Comparison of ENCODE assay signal across 9 mouse cellular contexts in the genomic region with DNA sequence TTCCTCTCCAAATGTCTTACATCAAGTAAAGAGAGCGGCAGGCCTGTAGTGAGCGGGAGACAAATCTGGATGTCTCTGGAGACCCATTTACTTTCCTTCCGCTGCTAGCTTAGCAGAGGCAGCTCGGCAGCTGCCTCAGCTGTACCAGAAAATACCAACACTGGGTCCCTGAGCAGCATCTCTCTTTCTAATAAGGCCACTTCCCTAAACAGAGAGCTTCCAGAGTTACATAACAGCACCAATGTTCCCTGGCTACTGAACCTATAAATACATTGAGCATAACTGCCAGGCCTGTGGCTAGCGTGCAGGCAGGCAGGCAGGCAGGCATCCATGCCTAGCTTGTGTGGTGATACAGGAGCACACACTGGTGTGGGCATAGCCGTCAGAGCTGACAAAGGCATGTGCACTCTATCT.
A peak's percentile ranks its signal among the peaks of the same experiment; 100 is the strongest.
DNase-seq lines count a peak whose midpoint lies in the region; ATAC-seq lines count a peak whose summit lies in the region.
"Had no signal": no experiment of that assay in that cellular context is flagged by ENCODE, and none has a peak within 500 bp of the region (broad histone marks: within the 10 kb centered on the region; RNA-seq: fewer than 3 reads in every experiment).

No protein-coding gene starts in this region.

- ATAC-seq in forebrain, embryonic 14.5 days = no peak
- ATAC-seq in megakaryocyte, adult 5-6 weeks (ENCODE audit: poor library complexity, severe bottlenecking) = peak; percentile 91

- H3K9me3 ChIP-seq in forebrain, embryonic 14.5 days (replicated peaks; ENCODE audit: control insufficient read depth, low read length) = no peaks in the 10 kb centered on the region
- H3K9me3 ChIP-seq in forebrain, embryonic 10.5 days = no peaks in the 10 kb centered on the region

- no peaks in the 10 kb centered on the region for H3K4me1 ChIP-seq in forebrain, embryonic 14.5 days (ENCODE audit: control insufficient read depth, insufficient read depth, low read length)
- no peaks in the 10 kb centered on the region for H3K4me1 ChIP-seq in forebrain, embryonic 10.5 days

- peak; percentile 30 for DNase-seq in forebrain, embryonic 14.5 days (ENCODE audit: low spot score)
- DNase-seq in forebrain, embryonic 10.5 days (ENCODE audit: extremely low spot score, low spot score) = no peak
- peak; percentile 59 for DNase-seq in layer of hippocampus, adult 11-12 months (ENCODE audit: low spot score)
- DNase-seq in layer of hippocampus, postnatal 10 days (ENCODE audit: low spot score in 2 of 2) = no peak
- DNase-seq in cerebellum, postnatal 10 days = peak; percentile 39 to 47
- no peak for DNase-seq in testis, postnatal 10 days (ENCODE audit: low spot score)
- no peak for DNase-seq in spleen, adult 12 weeks (ENCODE audit: low spot score)

- H3K27ac ChIP-seq in forebrain, embryonic 14.5 days (ENCODE audit: low read depth, low read length) = no peak overlapping the region
- no peak overlapping the region for H3K27ac ChIP-seq in forebrain, embryonic 10.5 days

- 86% methylated on average over 6 of the region's 6 CpGs for WGBS in forebrain, embryonic 14.5 days
- WGBS in forebrain, embryonic 10.5 days = 89% methylated on average over 6 of the region's 6 CpGs

- no peak overlapping the region for H3K9ac ChIP-seq in forebrain, embryonic 14.5 days (ENCODE audit: low read length)

- no peaks in the 10 kb centered on the region for H3K27me3 ChIP-seq in forebrain, embryonic 14.5 days (replicated peaks; ENCODE audit: control insufficient read depth, insufficient read depth, low read length)
- H3K27me3 ChIP-seq in forebrain, embryonic 10.5 days (ENCODE audit: poor library complexity, severe bottlenecking) = peaks cover 16% of the 10 kb centered on the region

- no peak overlapping the region for H3K4me3 ChIP-seq in forebrain, embryonic 14.5 days (ENCODE audit: low read depth, low read length)
- no peak overlapping the region for H3K4me3 ChIP-seq in forebrain, embryonic 10.5 days
- H3K4me3 ChIP-seq: myocyte had no signal

- H3K4me2 ChIP-seq in forebrain, embryonic 14.5 days (ENCODE audit: low read length) = no peak overlapping the region

- H3K36me3 ChIP-seq in forebrain, embryonic 14.5 days (ENCODE audit: control insufficient read depth, insufficient read depth, low read length) = no peaks in the 10 kb centered on the region
- H3K36me3 ChIP-seq in forebrain, embryonic 10.5 days (replicated peaks) = no peaks in the 10 kb centered on the region

Comparison
In these comparisons a context has a peak if more than half of its experiments do, and no peak if none do; other contexts are left out.
1. DNase-seq: peak in forebrain, embryonic 14.5 days (single experiment), layer of hippocampus, adult 11-12 months (single experiment) and cerebellum, postnatal 10 days (2 of 2); none in forebrain, embryonic 10.5 days (single experiment), layer of hippocampus, postnatal 10 days (0 of 2), testis, postnatal 10 days (single experiment) and spleen, adult 12 weeks (single experiment).